Mouse (Mus musculus) T-helper 2 cell (primary cell): Measurements from ENCODE around the gene Dpagt1.

ENCODE experiments used
- in situ Hi-C: fragments of 300-600 bp; cut with MboI, MseI; formaldehyde crosslinking; loops from one replicate; pipeline ENCODE4 v1.15.1; 2025; ENCODE audit warnings: high pct_unique_total_duplicates

Gene Dpagt1

DNA sequence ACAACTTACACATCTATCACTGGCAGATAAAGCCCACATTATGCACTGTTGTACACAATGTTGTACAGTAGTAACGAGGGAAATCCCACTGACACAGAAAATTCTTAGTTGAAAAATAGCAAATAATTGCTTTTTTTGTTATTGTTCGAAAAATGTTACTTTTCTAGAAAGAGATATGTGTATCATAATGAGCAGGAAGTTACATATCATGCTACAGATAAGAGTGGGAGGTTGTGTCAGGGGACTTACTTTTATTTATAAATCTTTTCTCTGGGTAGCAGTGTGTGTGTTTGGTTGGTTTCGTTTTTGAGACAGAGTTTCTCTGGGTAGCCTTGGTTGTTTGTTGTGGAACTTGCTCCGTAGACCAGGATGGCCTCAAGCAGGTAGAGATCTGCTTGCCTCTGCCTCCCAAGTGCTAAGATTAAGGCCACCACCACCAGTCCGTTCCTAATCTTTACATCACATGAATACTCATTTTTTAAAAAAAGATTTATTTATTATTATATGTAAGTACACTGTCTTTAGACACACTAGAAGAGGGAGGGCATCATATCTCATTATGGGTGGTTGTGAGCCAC lies 52.4 kb downstream of the Dpagt1 start:
- in situ Hi-C loops: no loop called here

DNA sequence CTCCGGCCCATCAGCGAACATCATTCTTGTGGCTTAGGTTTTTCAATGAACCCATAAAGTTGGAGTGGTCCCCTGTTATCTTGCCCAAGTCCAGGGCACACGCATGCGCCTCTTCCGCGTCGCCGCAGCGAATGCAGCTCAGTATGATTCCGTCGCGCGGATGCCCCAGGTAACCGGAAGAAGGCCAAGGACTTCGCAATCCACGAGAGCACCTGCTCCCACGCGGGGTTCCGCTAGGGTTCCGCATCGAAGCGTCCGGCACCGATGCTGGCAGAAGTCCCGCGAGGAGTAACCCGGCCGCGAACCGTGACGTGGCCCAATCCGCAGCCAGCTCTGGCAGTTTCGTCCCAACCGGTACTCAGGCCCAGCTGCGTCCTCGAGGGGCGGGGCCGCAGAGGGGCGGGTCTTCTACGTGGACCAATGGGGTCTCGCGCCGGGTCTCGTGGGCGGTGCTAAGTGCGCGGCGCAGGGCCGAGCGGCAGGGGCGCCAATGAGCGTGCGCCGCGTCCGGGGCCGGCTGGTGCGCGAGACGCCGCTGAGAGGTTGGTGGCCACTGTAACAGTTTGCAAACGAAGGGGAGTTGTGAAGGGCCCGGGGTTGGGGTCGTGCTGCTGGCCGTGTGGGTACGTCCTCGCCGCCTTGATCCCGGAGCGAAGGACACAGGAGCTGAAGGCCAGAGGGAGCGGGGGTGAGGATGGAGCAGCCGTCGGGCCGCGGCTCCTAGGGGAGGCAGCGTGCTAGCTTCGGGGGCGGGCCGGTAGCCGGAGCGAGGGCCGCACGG lies 53.4 kb downstream of the Dpagt1 start, which contains the start of gene Hyou1:
TSS of gene Hyou1 (plus strand) at position 437 of the 781 bp plus-strand sequence.
- in situ Hi-C loops: no loop called here

DNA sequence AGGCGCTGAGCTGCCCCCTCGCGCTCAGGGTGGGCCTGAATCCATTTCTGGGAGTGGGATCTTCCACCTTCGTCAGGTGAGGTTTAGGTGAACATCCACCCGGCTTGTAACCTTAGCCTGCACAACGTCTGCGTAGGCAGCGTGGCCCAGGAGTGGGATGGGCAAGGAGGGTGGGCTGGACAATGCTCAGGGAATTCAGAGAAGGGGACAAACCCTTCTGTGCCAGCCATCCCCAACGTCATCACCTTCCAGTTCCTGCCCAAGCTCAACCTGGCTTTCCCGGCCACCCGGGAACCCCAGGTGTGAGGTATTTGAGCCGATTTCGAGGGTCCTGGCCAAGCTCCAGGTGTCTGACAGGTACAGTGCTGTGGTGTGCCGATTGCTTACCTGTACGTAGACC lies 54.0 kb downstream of the Dpagt1 start:
- in situ Hi-C loops: no loop called here
